ENCODE assay signal across 8 mouse cellular contexts in genomic region chr10:22658534-22659385, GRCm38 (mm10). TPM values are rescaled to one million over a fixed set of nuclear protein-coding genes. Genes with fewer than 3 reads are reported as not detected.
DNase-seq lines count a peak whose midpoint lies in the region; ATAC-seq and TF ChIP-seq lines count a peak whose summit lies in the region.

No protein-coding gene starts in this region.

- peak overlapping the region; percentile 25; the same call in 1 of the 2 replicates for H3K27ac ChIP-seq in embryonic facial prominence, embryonic 11.5 days (replicated peaks; ENCODE audit: low read depth, low read length)
- H3K27ac ChIP-seq in heart, postnatal 0 days (ENCODE audit: low read depth), result no peak overlapping the region
- no peak overlapping the region for H3K27ac ChIP-seq in neural tube, embryonic 15.5 days (replicated peaks)

- 32% methylated on average over 23 of the region's 23 CpGs for WGBS in embryonic facial prominence, embryonic 11.5 days
- 32% methylated on average over 23 of the region's 23 CpGs for WGBS in heart, postnatal 0 days
- 17% methylated on average over 23 of the region's 23 CpGs for WGBS in neural tube, embryonic 15.5 days

- no peaks in the 10 kb centered on the region; the same call in 1 of the 2 replicates for H3K4me1 ChIP-seq in embryonic facial prominence, embryonic 11.5 days (ENCODE audit: control insufficient read depth, insufficient read depth, low read length)
- no peaks in the 10 kb centered on the region for H3K4me1 ChIP-seq in heart, postnatal 0 days (ENCODE audit: control insufficient read depth, insufficient read depth)
- peaks cover 12% of the 10 kb centered on the region for H3K4me1 ChIP-seq in neural tube, embryonic 15.5 days

- no peak for TF ChIP-seq EP300 in heart, postnatal 0 days (IDR thresholded peaks at IDR 0.05; ENCODE audit: low read depth)

- DNase-seq in adrenal gland, postnatal 14 days, result peak; percentile 37
- DNase-seq in embryonic facial prominence, embryonic 11.5 days (ENCODE audit: low spot score), result peak; percentile 85
- DNase-seq in heart, postnatal 0 days (ENCODE audit: low spot score), result no peak
- peak; percentile 49 to 60 for DNase-seq in kidney, postnatal 25 days
- no peak for DNase-seq in right cerebral cortex, adult 2 months (ENCODE audit: low spot score in 2 of 2)
- no peak for DNase-seq in left cerebral cortex, adult 8-10 months (ENCODE audit: low spot score in 2 of 2)
- DNase-seq in testis, postnatal 14 days (ENCODE audit: low spot score), result no peak

- no peaks in the 10 kb centered on the region for H3K27me3 ChIP-seq in embryonic facial prominence, embryonic 11.5 days (ENCODE audit: control insufficient read depth, insufficient read depth, low read length)
- no peaks in the 10 kb centered on the region for H3K27me3 ChIP-seq in heart, postnatal 0 days (ENCODE audit: control insufficient read depth, insufficient read depth, low read length)
- H3K27me3 ChIP-seq in neural tube, embryonic 15.5 days (replicated peaks), result no peaks in the 10 kb centered on the region

- H3K4me3 ChIP-seq in embryonic facial prominence, embryonic 11.5 days (ENCODE audit: low read depth, low read length), result no peak overlapping the region
- H3K4me3 ChIP-seq in heart, postnatal 0 days (ENCODE audit: low read depth, low read length), result no peak overlapping the region
- no peak overlapping the region for H3K4me3 ChIP-seq in neural tube, embryonic 15.5 days (replicated peaks)

- H3K36me3 ChIP-seq in embryonic facial prominence, embryonic 11.5 days (replicated peaks; ENCODE audit: control insufficient read depth, insufficient read depth, low read depth, low read length), result no peaks in the 10 kb centered on the region
- H3K36me3 ChIP-seq in heart, postnatal 0 days (replicated peaks; ENCODE audit: control insufficient read depth, insufficient read depth, low read length), result no peaks in the 10 kb centered on the region
- H3K36me3 ChIP-seq in neural tube, embryonic 15.5 days, result no peaks in the 10 kb centered on the region

- H3K4me2 ChIP-seq in embryonic facial prominence, embryonic 11.5 days (ENCODE audit: low read depth, low read length), result peak overlapping the region; percentile 23
- peak overlapping the region; percentile 40 for H3K4me2 ChIP-seq in heart, postnatal 0 days (ENCODE audit: low read depth, low read length)
- peak overlapping the region; percentile 42 for H3K4me2 ChIP-seq in neural tube, embryonic 15.5 days

- no peaks in the 10 kb centered on the region for H3K9me3 ChIP-seq in embryonic facial prominence, embryonic 11.5 days (replicated peaks; ENCODE audit: control insufficient read depth, low read length)
- H3K9me3 ChIP-seq in heart, postnatal 0 days (replicated peaks; ENCODE audit: control insufficient read depth, low read length), result no peaks in the 10 kb centered on the region
- H3K9me3 ChIP-seq in neural tube, embryonic 15.5 days (replicated peaks), result no peaks in the 10 kb centered on the region

- no peak for TF ChIP-seq CTCF in heart, postnatal 0 days (IDR thresholded peaks at IDR 0.05; ENCODE audit: low read depth)

- ATAC-seq in embryonic facial prominence, embryonic 11.5 days (replicated peaks; ENCODE audit: insufficient number of reproducible peaks, low FRiP score, low TSS enrichment, low read depth), result peak; percentile 92
- no peak; the same call in 1 of the 2 replicates for ATAC-seq in heart, postnatal 0 days (ENCODE audit: insufficient read depth, low read depth)
- ATAC-seq in neural tube, embryonic 15.5 days (ENCODE audit: low FRiP score), result peak; percentile 89

- no peak overlapping the region for H3K9ac ChIP-seq in embryonic facial prominence, embryonic 11.5 days (replicated peaks; ENCODE audit: low read length)
- no peak overlapping the region for H3K9ac ChIP-seq in heart, postnatal 0 days (replicated peaks; ENCODE audit: low read depth, low read length)
- no peak overlapping the region for H3K9ac ChIP-seq in neural tube, embryonic 15.5 days (replicated peaks)

RNA-seq across cellular contexts. Expression of gene Slc2a12, which starts 13.9 kb away (rescaled TPM):
- 1.9 and 2.3 TPM in 2 replicates for total RNA-seq in adrenal gland, postnatal 14 days (2021)
- polyA plus RNA-seq in embryonic facial prominence, embryonic 11.5 days (2014; fragmentation: Nextera tagmentation; extraction: Ambion mirVana), result 1.6 and 2.1 TPM in 2 replicates
- total RNA-seq in heart, postnatal 0 days (2014; rRNA removed; ENCODE audit: low replicate concordance), result 4.4 and 6.2 TPM in 2 replicates
- 1.9 and 2.5 TPM in 2 replicates for polyA plus RNA-seq in heart, postnatal 0 days (2015; fragmentation: Nextera tagmentation; extraction: Ambion mirVana)
- polyA plus RNA-seq in neural tube, embryonic 15.5 days (2015; fragmentation: Nextera tagmentation; extraction: Ambion mirVana), result 1.1 and 1.4 TPM in 2 replicates
- total RNA-seq in left cerebral cortex, adult 8-10 months (2022), result 1 to 10 TPM; 3.0 to 4.3 (median 3.9) TPM

Comparison
In these comparisons a context has a peak if more than half of its experiments do, and no peak if none do; other contexts are left out.
1. DNase-seq: peak in adrenal gland, postnatal 14 days (single experiment), embryonic facial prominence, embryonic 11.5 days (single experiment) and kidney, postnatal 25 days (2 of 2); none in heart, postnatal 0 days (single experiment), right cerebral cortex, adult 2 months (0 of 2), left cerebral cortex, adult 8-10 months (0 of 2) and testis, postnatal 14 days (single experiment).
2. Peak in every context shown above with its lines, with median percentiles within 50 percentile points of each other: H3K4me2 ChIP-seq.